In the genomic region with DNA sequence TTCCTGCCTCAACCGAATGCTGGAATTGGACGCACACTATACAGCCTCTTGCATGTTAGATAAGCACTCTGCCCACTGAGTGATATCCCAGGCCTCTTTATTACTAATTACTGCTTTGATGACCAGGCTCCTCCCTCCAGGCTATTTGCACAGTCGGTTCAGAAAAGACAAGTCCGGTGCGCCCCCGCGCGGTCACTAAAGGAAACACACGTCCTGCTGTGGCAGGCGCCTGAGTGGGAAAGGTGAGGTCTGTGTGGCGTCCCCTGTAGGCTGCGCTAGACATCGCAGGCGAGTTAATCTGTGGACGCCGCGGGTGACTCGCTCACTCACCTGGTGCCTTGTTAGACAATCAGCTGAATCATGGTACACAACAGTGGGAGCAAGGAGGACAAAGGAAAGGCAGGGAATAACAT, we compare ENCODE assay signal across 8 mouse cellular contexts. TPM values are rescaled to one million over a fixed set of nuclear protein-coding genes. Genes with fewer than 3 reads are reported as not detected.
A peak's percentile ranks its signal among the peaks of the same experiment; 100 is the strongest.
DNase-seq lines count a peak whose midpoint lies in the region; ATAC-seq and TF ChIP-seq lines count a peak whose summit lies in the region.

No protein-coding gene starts in this region.

- H3K27ac ChIP-seq in bone marrow, adult 2 months (ENCODE audit: control insufficient read depth, insufficient read depth, low read depth, low read length, poor library complexity): no peak overlapping the region
- H3K27ac ChIP-seq in embryonic fibroblast, embryonic 13.5 days (ENCODE audit: insufficient read depth, low read length): no peak overlapping the region
- H3K27ac ChIP-seq in heart, embryonic 12.5 days (ENCODE audit: poor library complexity, severe bottlenecking): no peak overlapping the region
- no peak overlapping the region for H3K27ac ChIP-seq in kidney, postnatal 0 days
- no peak overlapping the region for H3K27ac ChIP-seq in liver, embryonic 11.5 days (ENCODE audit: low read depth, low read length)

- ATAC-seq in heart, embryonic 12.5 days (ENCODE audit: insufficient number of reproducible peaks, low FRiP score): peak; percentile 31; the same call in 1 of the 2 replicates
- ATAC-seq in kidney, postnatal 0 days (replicated peaks; ENCODE audit: low FRiP score, low read depth): peak; percentile 46; the same call in 1 of the 2 replicates
- ATAC-seq in liver, embryonic 11.5 days (replicated peaks; ENCODE audit: low FRiP score): peak; percentile 81

- 0 out of 2 replicates have a peak, but pooled peaks cover 1% of the 10 kb centered on the region for H3K4me1 ChIP-seq in bone marrow, adult 2 months (ENCODE audit: control insufficient read depth, insufficient read depth, low read length)
- no peaks in the 10 kb centered on the region for H3K4me1 ChIP-seq in embryonic fibroblast, embryonic 13.5 days (ENCODE audit: control insufficient read depth, insufficient read depth, low read length)
- peaks cover 8% of the 10 kb centered on the region for H3K4me1 ChIP-seq in heart, embryonic 12.5 days (replicated peaks)
- no peaks in the 10 kb centered on the region; the same call in 1 of the 2 replicates for H3K4me1 ChIP-seq in kidney, postnatal 0 days (replicated peaks; ENCODE audit: insufficient read depth, low read length)
- peaks cover 6% of the 10 kb centered on the region; the same call in 1 of the 2 replicates for H3K4me1 ChIP-seq in liver, embryonic 11.5 days (replicated peaks; ENCODE audit: control insufficient read depth, insufficient read depth, low read length)

- H3K27me3 ChIP-seq in heart, embryonic 12.5 days (replicated peaks): peaks cover 22% of the 10 kb centered on the region
- H3K27me3 ChIP-seq in kidney, postnatal 0 days (ENCODE audit: insufficient read depth, low read length): no peaks in the 10 kb centered on the region
- peaks cover 2% of the 10 kb centered on the region; the same call in 1 of the 2 replicates for H3K27me3 ChIP-seq in liver, embryonic 11.5 days (replicated peaks; ENCODE audit: control insufficient read depth, insufficient read depth, low read length)
- H3K27me3 ChIP-seq in splenic B cell, adult 2 months (ENCODE audit: control insufficient read depth, insufficient read depth, low read length, poor library complexity, severe bottlenecking): no peaks in the 10 kb centered on the region

- no peak overlapping the region for H3K4me3 ChIP-seq in bone marrow, adult 2 months (replicated peaks; ENCODE audit: control insufficient read depth, low read depth, low read length)
- no peak overlapping the region for H3K4me3 ChIP-seq in embryonic fibroblast, embryonic 13.5 days (ENCODE audit: insufficient read depth, low read length)
- H3K4me3 ChIP-seq in heart, embryonic 12.5 days: no peak overlapping the region
- no peak overlapping the region for H3K4me3 ChIP-seq in kidney, postnatal 0 days (replicated peaks; ENCODE audit: low read depth, low read length)
- no peak overlapping the region for H3K4me3 ChIP-seq in liver, embryonic 11.5 days (ENCODE audit: low read depth, low read length)

- 2% methylated on average over 18 of the region's 18 CpGs for WGBS in bone marrow, adult 2 months
- 1% methylated on average over 18 of the region's 18 CpGs for WGBS in heart, embryonic 12.5 days
- under 1% methylated on average over 18 of the region's 18 CpGs for WGBS in kidney, postnatal 0 days
- WGBS in liver, embryonic 11.5 days: under 1% methylated on average over 18 of the region's 18 CpGs

- peak; percentile 90 for DNase-seq in CD4-positive helper T cell, adult 2 months (ENCODE audit: low read depth, low spot score)
- DNase-seq in kidney, postnatal 0 days (ENCODE audit: low spot score): peak; percentile 97
- peak; percentile 84 for DNase-seq in liver, embryonic 11.5 days (ENCODE audit: low spot score)
- DNase-seq in natural killer cell, adult 2 months (ENCODE audit: low spot score in 2 of 2): peak; percentile 88 to 94
- peak; percentile 91 for DNase-seq in splenic B cell, adult 2 months (ENCODE audit: low read depth, low spot score)

- H3K9me3 ChIP-seq in heart, embryonic 12.5 days (replicated peaks): no peaks in the 10 kb centered on the region
- no peaks in the 10 kb centered on the region for H3K9me3 ChIP-seq in kidney, postnatal 0 days (replicated peaks; ENCODE audit: low read length)
- H3K9me3 ChIP-seq in liver, embryonic 11.5 days (ENCODE audit: control insufficient read depth, low read length): no peaks in the 10 kb centered on the region

- no peaks in the 10 kb centered on the region for H3K36me3 ChIP-seq in heart, embryonic 12.5 days
- H3K36me3 ChIP-seq in kidney, postnatal 0 days (ENCODE audit: insufficient read depth, low read length): no peaks in the 10 kb centered on the region
- H3K36me3 ChIP-seq in liver, embryonic 11.5 days (ENCODE audit: control insufficient read depth, insufficient read depth, low read length): no peaks in the 10 kb centered on the region
- no peaks in the 10 kb centered on the region for H3K36me3 ChIP-seq in splenic B cell, adult 2 months (ENCODE audit: control insufficient read depth, insufficient read depth, low read length, poor library complexity, severe bottlenecking)

- TF ChIP-seq POLR2A in bone marrow, adult 2 months (IDR thresholded peaks at IDR 0.05; ENCODE audit: borderline replicate concordance, control insufficient read depth, low read depth, low read length): peak; percentile 30; the same call in 1 of the 2 replicates
- no peak for TF ChIP-seq POLR2A in embryonic fibroblast, embryonic 13.5 days (IDR thresholded peaks at IDR 0.05; ENCODE audit: low read depth, low read length)

- 0 out of 2 replicates have a peak overlapping the region, but pooled peaks have one; percentile 16 for H3K4me2 ChIP-seq in heart, embryonic 12.5 days
- no peak overlapping the region for H3K4me2 ChIP-seq in kidney, postnatal 0 days (ENCODE audit: low read length)
- H3K4me2 ChIP-seq in liver, embryonic 11.5 days: no peak overlapping the region

- H3K9ac ChIP-seq in heart, embryonic 12.5 days: no peak overlapping the region
- H3K9ac ChIP-seq in kidney, postnatal 0 days (ENCODE audit: low read depth, low read length): no peak overlapping the region
- H3K9ac ChIP-seq in liver, embryonic 11.5 days (ENCODE audit: low read depth, low read length): no peak overlapping the region

- TF ChIP-seq CTCF in bone marrow, adult 2 months (IDR thresholded peaks at IDR 0.05; ENCODE audit: control insufficient read depth, insufficient read depth, low read length): peak; percentile 98
- TF ChIP-seq CTCF in embryonic fibroblast, embryonic 13.5 days (IDR thresholded peaks at IDR 0.05; ENCODE audit: borderline replicate concordance, insufficient read depth, low read length): peak; percentile 98
- TF ChIP-seq CTCF in kidney, postnatal 0 days (IDR thresholded peaks at IDR 0.05; ENCODE audit: low read depth): peak; percentile 100

RNA-seq across cellular contexts. Expression of gene Sync, which starts 11.0 kb away (rescaled TPM):
- not detected in 2 replicates for polyA plus RNA-seq in bone marrow, adult 2 months (2011; ENCODE audit: insufficient read depth, insufficient read length, low replicate concordance, missing spikeins)
- 9.4 and 15.0 TPM in 2 replicates for polyA plus RNA-seq in embryonic fibroblast, embryonic 13.5 days (2011; ENCODE audit: insufficient read length, low read depth, missing spikeins)
- polyA plus RNA-seq in heart, embryonic 12.5 days (2016; fragmentation: Nextera tagmentation; extraction: Ambion mirVana): 1.1 and 1.3 TPM in 2 replicates
- 0.63 and 0.78 TPM in 2 replicates for polyA plus RNA-seq in kidney, postnatal 0 days (2015; fragmentation: Nextera tagmentation; extraction: Ambion mirVana)
- 0.36 and 0.40 TPM in 2 replicates for polyA plus RNA-seq in liver, embryonic 11.5 days (2014; fragmentation: Nextera tagmentation; extraction: Ambion mirVana)

RNA-seq across cellular contexts. Expression of gene C77080, which starts 15.3 kb away (rescaled TPM):
- 0.86 and 1.9 TPM in 2 replicates for polyA plus RNA-seq in bone marrow, adult 2 months (2011; ENCODE audit: insufficient read depth, insufficient read length, low replicate concordance, missing spikeins)
- polyA plus RNA-seq in embryonic fibroblast, embryonic 13.5 days (2011; ENCODE audit: insufficient read length, low read depth, missing spikeins): 7.0 and 11.0 TPM in 2 replicates
- polyA plus RNA-seq in heart, embryonic 12.5 days (2016; fragmentation: Nextera tagmentation; extraction: Ambion mirVana): 1.2 and 1.6 TPM in 2 replicates
- 9.8 and 11.3 TPM in 2 replicates for polyA plus RNA-seq in kidney, postnatal 0 days (2015; fragmentation: Nextera tagmentation; extraction: Ambion mirVana)
- polyA plus RNA-seq in liver, embryonic 11.5 days (2014; fragmentation: Nextera tagmentation; extraction: Ambion mirVana): 1.2 and 1.6 TPM in 2 replicates

RNA-seq across cellular contexts. Expression of gene Rbbp4, which starts 58.7 kb away (rescaled TPM):
- 178 and 215 TPM in 2 replicates for polyA plus RNA-seq in bone marrow, adult 2 months (2011; ENCODE audit: insufficient read depth, insufficient read length, low replicate concordance, missing spikeins)
- polyA plus RNA-seq in embryonic fibroblast, embryonic 13.5 days (2011; ENCODE audit: insufficient read length, low read depth, missing spikeins): 183 and 229 TPM in 2 replicates
- polyA plus RNA-seq in heart, embryonic 12.5 days (2016; fragmentation: Nextera tagmentation; extraction: Ambion mirVana): 342 TPM in 2 replicates
- 339 and 363 TPM in 2 replicates for polyA plus RNA-seq in kidney, postnatal 0 days (2015; fragmentation: Nextera tagmentation; extraction: Ambion mirVana)
- polyA plus RNA-seq in liver, embryonic 11.5 days (2014; fragmentation: Nextera tagmentation; extraction: Ambion mirVana): 318 and 355 TPM in 2 replicates

RNA-seq across cellular contexts. Expression of gene Zbtb8os, which starts 59.0 kb away (rescaled TPM):
- polyA plus RNA-seq in bone marrow, adult 2 months (2011; ENCODE audit: insufficient read depth, insufficient read length, low replicate concordance, missing spikeins): 22.7 and 62.2 TPM in 2 replicates
- polyA plus RNA-seq in embryonic fibroblast, embryonic 13.5 days (2011; ENCODE audit: insufficient read length, low read depth, missing spikeins): 91.1 and 110 TPM in 2 replicates
- 46.7 and 51.1 TPM in 2 replicates for polyA plus RNA-seq in heart, embryonic 12.5 days (2016; fragmentation: Nextera tagmentation; extraction: Ambion mirVana)
- 55.9 and 60.8 TPM in 2 replicates for polyA plus RNA-seq in kidney, postnatal 0 days (2015; fragmentation: Nextera tagmentation; extraction: Ambion mirVana)
- 42.2 and 53.9 TPM in 2 replicates for polyA plus RNA-seq in liver, embryonic 11.5 days (2014; fragmentation: Nextera tagmentation; extraction: Ambion mirVana)

Comparison
In these comparisons a context has a peak if more than half of its experiments do, and no peak if none do; other contexts are left out.
1. ATAC-seq: peak in every context shown above with its lines; median percentile 81 in liver, embryonic 11.5 days; 46 in kidney, postnatal 0 days; 31 in heart, embryonic 12.5 days.